Mouse (Mus musculus): Measurements from ENCODE around the gene Scaf8. TPM values are rescaled to one million over a fixed set of nuclear protein-coding genes. Genes with fewer than 3 reads are reported as not detected.

Scaf8 gene
- total and polyA plus RNA-seq, 3 experiments: 14.4 to 24.6 TPM; not detected in 1

GRCm38 (mm10) chr17:3128716-3129115, 13.9 kb downstream of the Scaf8 start:
- peaks cover 3 to 5% of the 10 kb centered on the region in 2 experiments; a peak in 2 of 4 replicates for H3K4me1 ChIP-seq (ENCODE audit: control insufficient read depth in 1 of 2, insufficient read depth in 2 of 2, low read length in 2 of 2)
- TF ChIP-seq UBTF (IDR thresholded peaks at IDR 0.05; ENCODE audit: borderline replicate concordance, insufficient read depth, low read depth, low read length) (no peak), MYB (IDR thresholded peaks at IDR 0.05; ENCODE audit: low read depth, low read length) (no peak), JUND (IDR thresholded peaks at IDR 0.05; ENCODE audit: low read depth, low read length) (no peak), POLR2A (IDR thresholded peaks at IDR 0.05; ENCODE audit: control insufficient read depth in 1 of 2, insufficient read depth in 1 of 2, low read depth in 1 of 2, low read length in 2 of 2, poor library complexity in 1 of 2) (no peak), ELF1 (IDR thresholded peaks at IDR 0.05; ENCODE audit: low read depth, low read length) (no peak), TAL1 (IDR thresholded peaks at IDR 0.05; ENCODE audit: low read length) (no peak), GABPA (IDR thresholded peaks at IDR 0.05; ENCODE audit: low read depth, low read length) (no peak), RAD21 (IDR thresholded peaks at IDR 0.05; ENCODE audit: low read depth, low read length) (no peak), CHD1 (IDR thresholded peaks at IDR 0.05; ENCODE audit: low read depth, low read length) (no peak), SMC3 (IDR thresholded peaks at IDR 0.05; ENCODE audit: low read depth, low read length) (no peak), TCF12 (IDR thresholded peaks at IDR 0.05; ENCODE audit: low read depth, low read length) (no peak), MXI1 (IDR thresholded peaks at IDR 0.05; ENCODE audit: low read depth, low read length) (no peak), RCOR1 (IDR thresholded peaks at IDR 0.05; ENCODE audit: low read depth, low read length) (no peak)
- H3K27me3 ChIP-seq (ENCODE audit: control insufficient read depth in 1 of 2, insufficient read depth in 2 of 2, low read length in 2 of 2): no peaks in the 10 kb centered on the region
- H3K27ac ChIP-seq (ENCODE audit: control insufficient read depth, low read depth, low read length): no peak overlapping the region
- H3K9ac ChIP-seq (ENCODE audit: control insufficient read depth, low read depth, low read length, poor library complexity, severe bottlenecking): no peak overlapping the region
- no peaks in the 10 kb centered on the region for H3K9me3 ChIP-seq (replicated peaks; ENCODE audit: insufficient read depth, low read length)
- no peak for DNase-seq (ENCODE audit: low read depth, low spot score)
- H3K4me3 ChIP-seq (ENCODE audit: control insufficient read depth in 1 of 2, insufficient read depth in 1 of 2, low read depth in 2 of 2, low read length in 2 of 2): no peak overlapping the region
- H3K36me3 ChIP-seq (ENCODE audit: control insufficient read depth in 1 of 2, insufficient read depth in 2 of 2, low read length in 2 of 2): peaks cover 15 to 18% of the 10 kb centered on the region in 2 experiments
- peaks cover 49% of the 10 kb centered on the region for H3K79me2 ChIP-seq (ENCODE audit: control insufficient read depth, insufficient read depth, low read length, poor library complexity)

- DNase-seq (ENCODE audit: low read depth, low spot score): no peak
- Histone ChIP-seq H3K9me3 (replicated peaks; ENCODE audit: insufficient read depth, low read length) (no peaks in the 10 kb centered on the region), H3K27ac (ENCODE audit: control insufficient read depth, low read depth, low read length) (no peak overlapping the region), H3K4me3 (ENCODE audit: control insufficient read depth in 1 of 2, insufficient read depth in 1 of 2, low read depth in 2 of 2, low read length in 2 of 2) (no peak overlapping the region), H3K36me3 (ENCODE audit: control insufficient read depth in 1 of 2, insufficient read depth in 2 of 2, low read length in 2 of 2) (peaks cover 15 to 24% of the 10 kb centered on the region in 2 experiments), H3K27me3 (ENCODE audit: control insufficient read depth in 1 of 2, insufficient read depth in 2 of 2, low read length in 2 of 2) (no peaks in the 10 kb centered on the region), H3K79me2 (ENCODE audit: control insufficient read depth, insufficient read depth, low read length, poor library complexity) (peaks cover 44% of the 10 kb centered on the region), H3K4me1 (ENCODE audit: control insufficient read depth in 1 of 2, insufficient read depth in 2 of 2, low read length in 2 of 2) (peaks cover 3 to 5% of the 10 kb centered on the region in 2 experiments; a peak in 2 of 4 replicates), H3K9ac (ENCODE audit: control insufficient read depth, low read depth, low read length, poor library complexity, severe bottlenecking) (no peak overlapping the region)
- no peak for TF ChIP-seq KAT2A (conservative IDR thresholded peaks at IDR 0.05; ENCODE audit: low read depth, low read length)
- no peak for TF ChIP-seq MEF2A (IDR thresholded peaks at IDR 0.05; ENCODE audit: extremely low read depth, insufficient replicate concordance, low read depth, low read length, poor library complexity, severe bottlenecking)
- no peak for TF ChIP-seq NRF1 (IDR thresholded peaks at IDR 0.05; ENCODE audit: insufficient read depth, low read depth, low read length, poor library complexity, severe bottlenecking)
- TF ChIP-seq RAD21 (IDR thresholded peaks at IDR 0.05; ENCODE audit: low read depth, low read length): no peak
- no peak for TF ChIP-seq E2F4 (IDR thresholded peaks at IDR 0.05; ENCODE audit: borderline replicate concordance, low read depth, low read length)
- no peak for TF ChIP-seq ZC3H11A (IDR thresholded peaks at IDR 0.05; ENCODE audit: low read depth, low read length)
- no peak for TF ChIP-seq USF2 (IDR thresholded peaks at IDR 0.05; ENCODE audit: borderline replicate concordance in 1 of 2, insufficient read depth in 1 of 2, low read depth in 1 of 2, low read length in 2 of 2)
- TF ChIP-seq MXI1 (IDR thresholded peaks at IDR 0.05; ENCODE audit: low read depth, low read length): no peak
- no peak for TF ChIP-seq ETS1 (IDR thresholded peaks at IDR 0.05; ENCODE audit: low read depth, low read length)
- no peak for TF ChIP-seq POLR2AphosphoS2 (IDR thresholded peaks at IDR 0.05; ENCODE audit: low read length)
- no peak for TF ChIP-seq MAFK (IDR thresholded peaks at IDR 0.05; ENCODE audit: borderline replicate concordance, low read depth, low read length)
- no peak for TF ChIP-seq SIN3A (IDR thresholded peaks at IDR 0.05; ENCODE audit: low read length)
Observed at GRCm38 (mm10) chr17:3129791-3130190, 15.0 kb downstream of the Scaf8 start.
